Comparison of ENCODE assay signal across 10 mouse cellular contexts in genomic region chrX:153505954-153506353, GRCm38 (mm10). TPM values are rescaled to one million over a fixed set of nuclear protein-coding genes. Genes with fewer than 3 reads are reported as not detected.
DNase-seq lines count a peak whose midpoint lies in the region; ATAC-seq and TF ChIP-seq lines count a peak whose summit lies in the region.
"Had no signal": no experiment of that assay in that cellular context is flagged by ENCODE, and none has a peak within 500 bp of the region (broad histone marks: within the 10 kb centered on the region; RNA-seq: fewer than 3 reads in every experiment).

No protein-coding gene starts in this region.

- no peaks in the 10 kb centered on the region for H3K36me3 ChIP-seq in forebrain, embryonic 14.5 days (ENCODE audit: control insufficient read depth, insufficient read depth, low read length)
- H3K36me3 ChIP-seq in forebrain, embryonic 15.5 days: no peaks in the 10 kb centered on the region
- H3K36me3 ChIP-seq in neural tube, embryonic 15.5 days: no peaks in the 10 kb centered on the region
- no peaks in the 10 kb centered on the region for H3K36me3 ChIP-seq in midbrain, embryonic 12.5 days
- H3K36me3 ChIP-seq: liver, embryonic 15.5 days; stomach, embryonic 15.5 days had no signal

- H3K4me1 ChIP-seq in forebrain, embryonic 14.5 days (ENCODE audit: control insufficient read depth, insufficient read depth, low read length): no peaks in the 10 kb centered on the region
- H3K4me1 ChIP-seq in forebrain, embryonic 15.5 days: peaks cover 9% of the 10 kb centered on the region; the same call in 1 of the 2 replicates
- peaks cover 2% of the 10 kb centered on the region; the same call in 1 of the 2 replicates for H3K4me1 ChIP-seq in neural tube, embryonic 15.5 days
- 0 out of 2 replicates have a peak, but pooled peaks cover 3% of the 10 kb centered on the region for H3K4me1 ChIP-seq in midbrain, embryonic 12.5 days
- H3K4me1 ChIP-seq: liver, embryonic 15.5 days; stomach, embryonic 15.5 days had no signal

- no peak for TF ChIP-seq POLR2A in brain, embryonic 14.5 days (IDR thresholded peaks at IDR 0.05; ENCODE audit: borderline replicate concordance, extremely low read depth, insufficient read depth, insufficient read length, poor library complexity, severe bottlenecking)

- DNase-seq in forebrain, embryonic 14.5 days (ENCODE audit: low spot score): peak; percentile 7
- DNase-seq in neural tube, embryonic 10.5 days (ENCODE audit: extremely low spot score, low spot score): peak; percentile 22
- peak; percentile 24 for DNase-seq in brain, embryonic 14.5 days (ENCODE audit: low read depth)
- DNase-seq in heart, postnatal 4 days: peak; percentile 57

- peak; percentile 51; the same call in 1 of the 2 replicates for TF ChIP-seq CTCF in brain, embryonic 14.5 days (IDR thresholded peaks at IDR 0.05; ENCODE audit: borderline replicate concordance, extremely low read depth, insufficient read depth, insufficient read length)

- H3K9ac ChIP-seq in forebrain, embryonic 14.5 days (ENCODE audit: low read length): no peak overlapping the region
- no peak overlapping the region for H3K9ac ChIP-seq in forebrain, embryonic 15.5 days (replicated peaks)
- no peak overlapping the region for H3K9ac ChIP-seq in neural tube, embryonic 15.5 days (replicated peaks)
- H3K9ac ChIP-seq in midbrain, embryonic 12.5 days (replicated peaks): no peak overlapping the region
- H3K9ac ChIP-seq: liver, embryonic 15.5 days; stomach, embryonic 15.5 days had no signal

- no peak overlapping the region for H3K4me2 ChIP-seq in forebrain, embryonic 14.5 days (ENCODE audit: low read length)
- no peak overlapping the region for H3K4me2 ChIP-seq in forebrain, embryonic 15.5 days (replicated peaks)
- H3K4me2 ChIP-seq in neural tube, embryonic 15.5 days: no peak overlapping the region
- H3K4me2 ChIP-seq in midbrain, embryonic 12.5 days (replicated peaks): no peak overlapping the region
- H3K4me2 ChIP-seq: liver, embryonic 15.5 days; stomach, embryonic 15.5 days had no signal

- WGBS in forebrain, embryonic 14.5 days: 48% methylated on average over 9 of the region's 9 CpGs
- 40% methylated on average over 9 of the region's 9 CpGs for WGBS in forebrain, embryonic 15.5 days
- 42% methylated on average over 9 of the region's 9 CpGs for WGBS in neural tube, embryonic 15.5 days
- 49% methylated on average over 9 of the region's 9 CpGs for WGBS in midbrain, embryonic 12.5 days

- no peaks in the 10 kb centered on the region for H3K27me3 ChIP-seq in forebrain, embryonic 14.5 days (replicated peaks; ENCODE audit: control insufficient read depth, insufficient read depth, low read length)
- H3K27me3 ChIP-seq in forebrain, embryonic 15.5 days: no peaks in the 10 kb centered on the region
- no peaks in the 10 kb centered on the region for H3K27me3 ChIP-seq in neural tube, embryonic 15.5 days (replicated peaks)
- no peaks in the 10 kb centered on the region for H3K27me3 ChIP-seq in midbrain, embryonic 12.5 days
- H3K27me3 ChIP-seq: liver, embryonic 15.5 days; stomach, embryonic 15.5 days had no signal

- ATAC-seq in forebrain, embryonic 14.5 days: no peak
- no peak for ATAC-seq in forebrain, embryonic 15.5 days (replicated peaks)
- ATAC-seq in neural tube, embryonic 15.5 days (ENCODE audit: low FRiP score): no peak
- ATAC-seq in midbrain, embryonic 12.5 days (ENCODE audit: low FRiP score, low read depth): peak; percentile 44
- ATAC-seq in monocyte, adult 5-6 weeks (replicated peaks; ENCODE audit: insufficient number of reproducible peaks, low FRiP score, low TSS enrichment, poor library complexity, severe bottlenecking): no peak

- H3K4me3 ChIP-seq in forebrain, embryonic 14.5 days (ENCODE audit: low read depth, low read length): no peak overlapping the region
- no peak overlapping the region for H3K4me3 ChIP-seq in forebrain, embryonic 15.5 days
- no peak overlapping the region for H3K4me3 ChIP-seq in neural tube, embryonic 15.5 days (replicated peaks)
- H3K4me3 ChIP-seq in midbrain, embryonic 12.5 days: no peak overlapping the region
- H3K4me3 ChIP-seq: liver, embryonic 15.5 days; stomach, embryonic 15.5 days had no signal

- no peaks in the 10 kb centered on the region for H3K9me3 ChIP-seq in forebrain, embryonic 14.5 days (replicated peaks; ENCODE audit: control insufficient read depth, low read length)
- H3K9me3 ChIP-seq in forebrain, embryonic 15.5 days: no peaks in the 10 kb centered on the region
- H3K9me3 ChIP-seq in neural tube, embryonic 15.5 days (replicated peaks): no peaks in the 10 kb centered on the region
- no peaks in the 10 kb centered on the region for H3K9me3 ChIP-seq in midbrain, embryonic 12.5 days
- H3K9me3 ChIP-seq: liver, embryonic 15.5 days; stomach, embryonic 15.5 days had no signal

- no peak overlapping the region for H3K27ac ChIP-seq in forebrain, embryonic 14.5 days (ENCODE audit: low read depth, low read length)
- H3K27ac ChIP-seq in forebrain, embryonic 15.5 days (replicated peaks): no peak overlapping the region
- H3K27ac ChIP-seq in neural tube, embryonic 15.5 days (replicated peaks): no peak overlapping the region
- no peak overlapping the region for H3K27ac ChIP-seq in midbrain, embryonic 12.5 days (replicated peaks)
- H3K27ac ChIP-seq: liver, embryonic 15.5 days; stomach, embryonic 15.5 days had no signal

RNA-seq across cellular contexts. Expression of gene Ubqln2, which starts 7.9 kb away (rescaled TPM):
- polyA plus RNA-seq in forebrain, embryonic 14.5 days (2014; fragmentation: Nextera tagmentation; extraction: Ambion mirVana): 45.9 and 49.9 TPM in 2 replicates
- 44.4 and 44.8 TPM in 2 replicates for polyA plus RNA-seq in forebrain, embryonic 15.5 days (2015; fragmentation: Nextera tagmentation; extraction: Ambion mirVana)
- polyA plus RNA-seq in neural tube, embryonic 15.5 days (2015; fragmentation: Nextera tagmentation; extraction: Ambion mirVana): 38.5 and 42.0 TPM in 2 replicates
- polyA plus RNA-seq in brain, embryonic 14.5 days (2012; rRNA removed): 159 and 208 TPM in 2 replicates
- total RNA-seq in heart, postnatal 4 days (2021): 10 to 100 TPM; 38.0 to 39.2 TPM
- polyA plus RNA-seq in midbrain, embryonic 12.5 days (2016; fragmentation: Nextera tagmentation; extraction: Ambion mirVana): 58.8 and 68.6 TPM in 2 replicates
- total RNA-seq in monocyte, adult 5-6 weeks (2017): 3.8 to 8.3 TPM (median 8.0 TPM) in 3 replicates

RNA-seq across cellular contexts. Expression of gene Cypt3, which starts 52.4 kb away (rescaled TPM):
- not detected in 2 replicates for polyA plus RNA-seq in forebrain, embryonic 14.5 days (2014; fragmentation: Nextera tagmentation; extraction: Ambion mirVana)
- polyA plus RNA-seq in forebrain, embryonic 15.5 days (2015; fragmentation: Nextera tagmentation; extraction: Ambion mirVana): not detected in 2 replicates
- polyA plus RNA-seq in neural tube, embryonic 15.5 days (2015; fragmentation: Nextera tagmentation; extraction: Ambion mirVana): not detected in 2 replicates
- not detected in 2 replicates for polyA plus RNA-seq in brain, embryonic 14.5 days (2012; rRNA removed)
- not detected for total RNA-seq in heart, postnatal 4 days (2021)
- 0.37 TPM in 1 of 2 replicates, not detected in the other for polyA plus RNA-seq in midbrain, embryonic 12.5 days (2016; fragmentation: Nextera tagmentation; extraction: Ambion mirVana)
- not detected in 3 replicates for total RNA-seq in monocyte, adult 5-6 weeks (2017)
- polyA plus RNA-seq: liver, embryonic 15.5 days; stomach, embryonic 15.5 days had no signal

Comparison
In these comparisons a context has a peak if more than half of its experiments do, and no peak if none do; other contexts are left out.
1. DNase-seq: peak in every context shown above with its lines; median percentile 57 in heart, postnatal 4 days; 24 in brain, embryonic 14.5 days; 22 in neural tube, embryonic 10.5 days; 7 in forebrain, embryonic 14.5 days.